Mouse (Mus musculus): Measurements from ENCODE around the gene Mogat2.

Gene Mogat2

GRCm38 (mm10) chr7:99235657-99236056 is 2.8 kb downstream of the Mogat2 start:
- no peak for DNase-seq (ENCODE audit: low spot score)

GRCm38 (mm10) chr7:99234916-99235315 is 3.5 kb downstream of the Mogat2 start:
- no peak for DNase-seq (ENCODE audit: low spot score)

GRCm38 (mm10) chr7:99232571-99232970 is 5.8 kb downstream of the Mogat2 start:
- DNase-seq (ENCODE audit: low spot score), result no peak

- no peak for DNase-seq (ENCODE audit: low spot score)
These were observed 8.2 kb downstream of the Mogat2 start for GRCm38 (mm10) chr7:99230061-99230747.

- DNase-seq (ENCODE audit: low spot score), result no peak
These were observed 9.0 kb downstream of the Mogat2 start for GRCm38 (mm10) chr7:99229411-99229810.

- DNase-seq (ENCODE audit: low spot score), result no peak
These were observed 9.6 kb downstream of the Mogat2 start for GRCm38 (mm10) chr7:99228825-99229224.

- no peak for DNase-seq (ENCODE audit: low spot score)
These were observed 11.2 kb downstream of the Mogat2 start for GRCm38 (mm10) chr7:99227267-99227666.

- DNase-seq (ENCODE audit: low spot score), result no peak
These were observed 11.8 kb downstream of the Mogat2 start for GRCm38 (mm10) chr7:99226662-99227061.

GRCm38 (mm10) chr7:99225421-99225820 is 13.0 kb downstream of the Mogat2 start:
- no peak for DNase-seq (ENCODE audit: low spot score)

- no peak for DNase-seq (ENCODE audit: low spot score)
These were observed 13.7 kb downstream of the Mogat2 start for GRCm38 (mm10) chr7:99224648-99225190.

GRCm38 (mm10) chr7:99224225-99224624 is 14.2 kb downstream of the Mogat2 start:
- DNase-seq (ENCODE audit: low spot score), result no peak

GRCm38 (mm10) chr7:99217338-99218074 is 20.9 kb downstream of the Mogat2 start:
- DNase-seq (ENCODE audit: low spot score), result no peak

- DNase-seq (ENCODE audit: low spot score), result no peak
These were observed 23.0 kb downstream of the Mogat2 start for GRCm38 (mm10) chr7:99215347-99215855.

GRCm38 (mm10) chr7:99214621-99215185 is 23.7 kb downstream of the Mogat2 start:
- no peak for DNase-seq (ENCODE audit: low spot score)

- DNase-seq (ENCODE audit: low spot score), result no peak
These were observed 24.7 kb downstream of the Mogat2 start for GRCm38 (mm10) chr7:99213686-99214085.

GRCm38 (mm10) chr7:99213056-99213455 is 25.4 kb downstream of the Mogat2 start:
- DNase-seq (ENCODE audit: low spot score), result no peak

GRCm38 (mm10) chr7:99208704-99209103 is 29.7 kb downstream of the Mogat2 start:
- DNase-seq (ENCODE audit: low spot score), result no peak

- DNase-seq (ENCODE audit: low spot score), result no peak
These were observed 32.1 kb downstream of the Mogat2 start for GRCm38 (mm10) chr7:99206364-99206763.

- no peak for DNase-seq (ENCODE audit: low spot score)
These were observed 36.3 kb downstream of the Mogat2 start for GRCm38 (mm10) chr7:99202163-99202562.

GRCm38 (mm10) chr7:99200290-99200689 is 38.1 kb downstream of the Mogat2 start:
- DNase-seq (ENCODE audit: low spot score), result no peak

GRCm38 (mm10) chr7:99199451-99200175 is 38.8 kb downstream of the Mogat2 start:
- DNase-seq (ENCODE audit: low spot score), result no peak

GRCm38 (mm10) chr7:99198811-99199210 is 39.6 kb downstream of the Mogat2 start:
- DNase-seq (ENCODE audit: low spot score), result no peak
